In genomic region chr6:13070485-13070884, GRCm38 (mm10) we compare ENCODE assay signal across 8 mouse cellular contexts. TPM values are rescaled to one million over a fixed set of nuclear protein-coding genes. Genes with fewer than 3 reads are reported as not detected.
A peak's percentile ranks its signal among the peaks of the same experiment; 100 is the strongest.
DNase-seq lines count a peak whose midpoint lies in the region; ATAC-seq lines count a peak whose summit lies in the region.

No protein-coding gene starts in this region.

- peak; percentile 27 for ATAC-seq in frontal cortex, adult (ENCODE audit: low TSS enrichment)
- no peak for ATAC-seq in heart, embryonic 15.5 days (replicated peaks; ENCODE audit: insufficient number of reproducible peaks, insufficient read depth, low FRiP score, low read depth)
- peak; percentile 21 for ATAC-seq in midbrain, embryonic 13.5 days

- H3K27ac ChIP-seq in embryonic facial prominence, embryonic 10.5 days (replicated peaks): peak overlapping the region; percentile 95; the same call in 1 of the 2 replicates
- H3K27ac ChIP-seq in heart, embryonic 15.5 days: peak overlapping the region; percentile 94
- no peak overlapping the region for H3K27ac ChIP-seq in midbrain, embryonic 13.5 days

- WGBS in embryonic facial prominence, embryonic 10.5 days: 57% methylated on average over 4 of the region's 4 CpGs
- 26% methylated on average over 4 of the region's 4 CpGs for WGBS in heart, embryonic 15.5 days
- 50% methylated on average over 4 of the region's 4 CpGs for WGBS in midbrain, embryonic 13.5 days

- peaks cover 32% of the 10 kb centered on the region for H3K36me3 ChIP-seq in embryonic facial prominence, embryonic 10.5 days (replicated peaks)
- H3K36me3 ChIP-seq in heart, embryonic 15.5 days: peaks cover 23% of the 10 kb centered on the region; the same call in 1 of the 2 replicates
- peaks cover 28% of the 10 kb centered on the region for H3K36me3 ChIP-seq in midbrain, embryonic 13.5 days

- H3K27me3 ChIP-seq in embryonic facial prominence, embryonic 10.5 days (replicated peaks; ENCODE audit: low read depth, poor library complexity, severe bottlenecking): no peaks in the 10 kb centered on the region; the same call in 1 of the 2 replicates
- no peaks in the 10 kb centered on the region for H3K27me3 ChIP-seq in heart, embryonic 15.5 days
- no peaks in the 10 kb centered on the region for H3K27me3 ChIP-seq in midbrain, embryonic 13.5 days

- peak overlapping the region; percentile 69 for H3K4me2 ChIP-seq in heart, embryonic 15.5 days
- peak overlapping the region; percentile 74 for H3K4me2 ChIP-seq in midbrain, embryonic 13.5 days (replicated peaks)

- peak overlapping the region; percentile 94 for H3K4me3 ChIP-seq in embryonic facial prominence, embryonic 10.5 days
- H3K4me3 ChIP-seq in heart, embryonic 15.5 days: peak overlapping the region; percentile 95
- H3K4me3 ChIP-seq in midbrain, embryonic 13.5 days (replicated peaks): peak overlapping the region; percentile 95

- H3K9ac ChIP-seq in heart, embryonic 15.5 days: peak overlapping the region; percentile 94
- peak overlapping the region; percentile 97 for H3K9ac ChIP-seq in midbrain, embryonic 13.5 days (replicated peaks)

- H3K4me1 ChIP-seq in embryonic facial prominence, embryonic 10.5 days: peaks cover 6% of the 10 kb centered on the region
- peaks cover 4% of the 10 kb centered on the region for H3K4me1 ChIP-seq in heart, embryonic 15.5 days (replicated peaks)
- peaks cover 9% of the 10 kb centered on the region for H3K4me1 ChIP-seq in midbrain, embryonic 13.5 days (replicated peaks)

- no peak for DNase-seq in frontal cortex, postnatal 10 days (ENCODE audit: low spot score in 2 of 2)
- peak; percentile 32 to 78 for DNase-seq in adrenal gland, adult (ENCODE audit: inconsistent age in 2 of 2, low spot score in 1 of 2)
- DNase-seq in embryonic facial prominence, embryonic 10.5 days (ENCODE audit: low spot score): no peak
- DNase-seq in kidney, postnatal 10 days: peak; percentile 16
- no peak for DNase-seq in ovary, adult 18-20 months (ENCODE audit: low spot score)

- no peaks in the 10 kb centered on the region for H3K9me3 ChIP-seq in embryonic facial prominence, embryonic 10.5 days
- H3K9me3 ChIP-seq in heart, embryonic 15.5 days (replicated peaks): no peaks in the 10 kb centered on the region
- no peaks in the 10 kb centered on the region for H3K9me3 ChIP-seq in midbrain, embryonic 13.5 days

RNA-seq across cellular contexts. Expression of gene Tmem106b, which starts 0.9 kb away (rescaled TPM):
- 18.9 and 19.6 TPM in 2 replicates for polyA plus RNA-seq in embryonic facial prominence, embryonic 10.5 days (2016; fragmentation: Nextera tagmentation; extraction: Ambion mirVana)
- 27.9 and 33.7 TPM in 2 replicates for polyA plus RNA-seq in heart, embryonic 15.5 days (2015; fragmentation: Nextera tagmentation; extraction: Ambion mirVana)
- 32.6 TPM in 2 replicates for polyA plus RNA-seq in midbrain, embryonic 13.5 days (2015; fragmentation: Nextera tagmentation; extraction: Ambion mirVana)

Comparison
In these comparisons a context has a peak if more than half of its experiments do, and no peak if none do; other contexts are left out.
1. DNase-seq: peak in adrenal gland, adult (2 of 2) and kidney, postnatal 10 days (single experiment); none in frontal cortex, postnatal 10 days (0 of 2), embryonic facial prominence, embryonic 10.5 days (single experiment) and ovary, adult 18-20 months (single experiment).
2. Peak in every context shown above with its lines, with median percentiles within 50 percentile points of each other: H3K4me3 ChIP-seq.